Mouse (Mus musculus): ENCODE measurements around the gene Plet1. TPM values are rescaled to one million over a fixed set of nuclear protein-coding genes. Genes with fewer than 3 reads are reported as not detected.

Gene Plet1
- not detected for total RNA-seq (2021)
- long read RNA-seq, experiment 1, result 0 reads
- long read RNA-seq, experiment 2, partial matches to known transcripts, result 0 of 1 reads
- long read RNA-seq, experiment 2, other reads (novel, unspliced or antisense), result 1 of 1 reads

DNA sequence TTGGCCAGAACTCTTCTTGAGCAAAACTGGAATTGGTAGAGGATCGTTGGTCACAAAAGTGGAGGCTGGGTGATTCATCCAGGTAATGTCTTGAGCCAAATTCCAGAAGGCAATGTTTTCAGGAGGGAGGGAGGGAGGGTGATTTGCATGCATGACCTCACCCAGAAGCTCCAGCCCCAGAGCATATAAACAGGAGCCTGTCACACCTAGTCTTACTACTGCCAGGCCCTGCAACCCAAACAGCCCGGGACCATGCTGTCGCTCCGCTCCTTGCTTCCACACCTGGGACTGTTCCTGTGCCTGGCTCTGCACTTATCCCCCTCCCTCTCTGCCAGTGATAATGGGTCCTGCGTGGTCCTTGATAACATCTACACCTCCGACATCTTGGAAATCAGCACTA, at the start of gene Plet1:
Plet1 (plus strand) TSS at position 215 of the 400 bp plus-strand sequence.
- intact Hi-C loops (cut with DNase I; ENCODE audit: low total_unique reads), result no loop called here

DNA sequence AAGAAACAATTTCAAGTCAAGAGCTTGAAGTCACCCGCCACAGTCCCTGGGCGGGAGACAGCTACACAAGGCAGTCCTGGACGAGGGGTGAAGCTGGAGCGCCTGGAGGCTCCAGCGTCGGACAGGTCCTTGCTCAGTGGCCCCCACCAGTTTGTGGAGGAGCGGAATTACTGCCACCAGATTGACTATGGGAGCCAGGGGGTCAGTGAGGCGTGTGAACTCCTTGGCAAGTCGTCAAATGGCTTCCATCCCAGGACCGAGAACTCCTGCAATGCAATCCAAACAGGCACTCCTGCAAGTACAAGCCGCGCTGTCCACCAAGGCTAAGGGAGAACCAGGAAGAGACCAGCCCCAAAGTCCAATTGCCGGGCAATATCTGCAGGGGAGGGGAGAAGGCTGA, 45.3 kb upstream of the Plet1 start:
- intact Hi-C loops (cut with DNase I; ENCODE audit: low total_unique reads), result no loop called here
- peak; percentile 27 for DNase-seq

More for the DNA sequence above, at the start of gene Plet1:
- DNase-seq, result no peak

DNA sequence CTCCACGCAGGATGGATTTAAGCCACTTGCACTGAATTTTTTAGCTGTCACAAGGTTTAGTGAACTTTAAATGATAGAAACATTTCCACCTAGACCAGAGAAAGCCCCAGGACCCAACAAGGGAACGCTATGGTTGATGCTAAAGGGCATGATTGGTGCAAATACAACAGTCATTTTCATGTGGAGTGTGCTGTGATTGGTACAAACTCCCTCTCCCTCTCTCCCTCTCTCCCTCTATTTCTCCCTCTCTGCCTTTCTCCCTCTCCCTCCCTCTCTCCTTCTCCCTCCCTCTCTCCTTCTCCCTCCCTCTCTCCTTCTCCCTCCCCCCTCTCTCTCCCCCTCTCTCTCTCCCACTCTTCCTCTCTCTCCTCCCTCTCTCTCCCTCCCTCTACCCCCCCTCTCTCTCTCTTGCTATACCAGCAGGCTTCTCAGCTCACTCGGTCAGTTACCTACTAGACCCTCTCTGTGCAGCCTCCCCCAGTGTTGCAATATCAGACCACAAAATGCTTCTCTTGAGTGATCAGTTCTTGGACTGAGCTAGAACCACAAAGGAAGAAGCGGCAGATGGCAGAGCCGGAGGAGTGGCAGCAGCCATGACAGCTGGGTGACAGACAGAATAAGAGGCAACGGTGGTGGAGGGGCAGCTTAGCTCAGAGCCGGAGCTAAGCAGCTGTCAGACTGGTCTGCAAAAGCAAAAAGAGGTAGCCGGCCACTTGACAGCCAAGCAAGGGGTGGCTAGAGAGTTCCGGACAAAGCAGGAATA, 42.7 kb upstream of the Plet1 start:
- intact Hi-C loops (cut with DNase I; ENCODE audit: low total_unique reads), result no loop called here
- DNase-seq, result peak; percentile 20

DNA sequence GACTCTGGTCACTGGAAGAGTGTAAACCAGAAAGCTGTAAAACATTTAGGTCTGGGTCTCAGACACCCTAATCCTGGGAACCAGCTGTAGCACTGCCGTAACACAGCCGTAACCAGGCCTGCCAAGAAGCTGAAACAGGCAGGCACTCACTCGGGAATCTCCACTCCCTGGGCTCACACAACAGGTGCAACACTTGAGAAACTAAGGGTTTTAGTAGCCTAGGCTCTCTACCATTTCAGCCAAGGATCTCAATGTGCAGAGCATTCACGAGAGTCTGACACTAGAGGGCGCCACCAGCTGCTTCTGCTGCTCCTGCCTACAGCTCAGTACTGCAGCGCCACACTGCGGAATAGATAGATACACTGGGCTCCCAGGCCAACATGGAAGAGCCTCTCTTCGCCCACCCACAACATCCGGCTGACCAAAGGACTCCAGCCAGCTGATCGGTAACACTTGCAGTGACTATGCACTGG, 42.0 kb upstream of the Plet1 start:
- peak; percentile 90 for DNase-seq
- intact Hi-C loops (cut with DNase I; ENCODE audit: low total_unique reads), result no loop called here

DNA sequence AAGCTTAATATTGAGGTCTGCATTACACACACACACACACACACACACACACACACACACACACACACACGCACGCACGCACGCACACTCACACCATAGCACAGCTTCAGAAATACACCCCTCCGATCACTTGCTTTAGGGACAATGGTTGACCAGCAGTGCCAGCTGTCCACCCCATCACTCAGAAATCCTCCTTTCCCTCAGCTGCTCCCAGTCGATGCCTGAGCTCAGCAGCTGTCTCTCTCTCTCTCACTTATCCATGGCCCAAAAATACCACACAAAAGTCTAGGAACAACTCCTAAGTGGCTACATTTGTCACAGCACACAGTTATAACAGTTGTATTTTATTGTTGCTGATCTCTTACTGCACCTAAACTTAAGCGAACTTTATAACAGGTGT, 36.7 kb upstream of the Plet1 start:
- intact Hi-C loops (cut with DNase I; ENCODE audit: low total_unique reads), result no loop called here
- DNase-seq, result no peak

DNA sequence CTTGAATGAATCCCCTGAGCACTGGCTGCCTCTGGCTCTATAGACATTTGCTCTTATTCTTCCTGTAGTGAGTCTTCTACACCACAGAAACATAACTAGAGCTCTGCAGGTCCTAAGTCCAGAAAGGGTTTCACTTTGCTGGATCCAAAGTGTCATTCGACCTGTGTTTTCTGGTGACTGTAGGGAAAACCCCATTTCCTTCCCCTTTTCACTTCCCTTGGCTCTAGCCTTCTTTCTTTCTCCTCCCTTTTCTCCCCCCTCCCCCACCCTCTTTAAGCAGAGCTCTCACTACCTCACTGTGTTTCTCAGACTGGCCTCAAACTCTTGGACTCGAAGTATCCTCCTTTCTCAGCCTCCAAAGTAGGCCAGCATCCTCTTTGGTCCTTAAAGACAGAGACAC, 34.8 kb upstream of the Plet1 start:
- no peak for DNase-seq
- intact Hi-C loops (cut with DNase I; ENCODE audit: low total_unique reads), result no loop called here

DNA sequence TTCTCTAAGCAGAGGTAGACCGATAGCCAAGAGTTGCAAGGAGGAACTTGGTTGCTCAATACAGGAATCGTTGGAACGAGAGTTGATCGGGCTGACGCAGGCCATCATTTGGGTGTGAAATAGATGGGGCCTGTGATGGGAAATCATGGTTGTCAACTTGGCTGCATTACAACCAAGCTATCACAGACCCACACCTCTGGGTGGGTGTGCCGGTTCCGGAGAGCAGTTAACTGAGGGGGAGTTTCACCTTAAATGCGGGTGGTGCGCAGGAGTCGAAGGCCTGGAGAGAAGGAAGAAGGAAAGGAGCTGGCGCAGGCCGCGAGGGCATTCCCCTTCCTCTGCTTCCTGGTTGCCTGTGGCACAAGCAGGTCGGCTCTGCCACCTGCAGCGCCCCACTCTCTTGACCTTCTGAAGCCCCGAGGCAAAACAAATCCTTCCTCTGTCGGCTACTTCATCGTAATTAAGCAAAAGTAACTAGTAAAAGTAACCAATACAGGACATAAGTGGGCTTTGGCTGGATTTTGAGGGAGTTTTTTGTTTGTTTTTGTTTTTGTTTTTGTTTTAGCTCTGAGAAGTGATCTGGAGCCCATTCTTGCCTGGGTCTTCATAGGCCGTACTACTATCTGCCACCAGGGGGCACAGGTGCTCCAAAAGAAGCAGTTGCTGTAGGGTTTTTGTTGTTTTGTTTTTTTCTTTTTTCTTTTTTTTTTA, 31.7 kb upstream of the Plet1 start:
- intact Hi-C loops (cut with DNase I; ENCODE audit: low total_unique reads), result loop anchor here (5.0 kb wide), 1 partner anchor 65 kb away; the partner anchor contains the start of gene Pts
- DNase-seq, result peak; percentile 71

DNA sequence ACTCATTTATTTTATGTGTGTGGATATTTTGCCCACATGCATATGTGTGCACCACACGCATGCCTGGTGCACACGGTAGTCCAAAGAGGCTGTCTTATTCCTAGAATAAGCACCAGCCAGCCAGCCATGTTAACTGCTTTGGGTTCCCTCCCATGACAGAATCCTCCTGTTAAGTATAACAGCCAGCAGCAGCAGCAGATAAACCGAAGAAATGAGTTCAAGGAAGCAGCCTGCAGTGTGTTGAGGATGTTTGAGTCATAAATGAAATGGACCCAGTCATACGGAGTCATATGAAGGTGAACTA, 31.2 kb upstream of the Plet1 start:
- no peak for DNase-seq
- intact Hi-C loops (cut with DNase I; ENCODE audit: low total_unique reads), result loop anchor here (5.0 kb wide), 1 partner anchor 64 kb away; the partner anchor contains the start of gene Pts

DNA sequence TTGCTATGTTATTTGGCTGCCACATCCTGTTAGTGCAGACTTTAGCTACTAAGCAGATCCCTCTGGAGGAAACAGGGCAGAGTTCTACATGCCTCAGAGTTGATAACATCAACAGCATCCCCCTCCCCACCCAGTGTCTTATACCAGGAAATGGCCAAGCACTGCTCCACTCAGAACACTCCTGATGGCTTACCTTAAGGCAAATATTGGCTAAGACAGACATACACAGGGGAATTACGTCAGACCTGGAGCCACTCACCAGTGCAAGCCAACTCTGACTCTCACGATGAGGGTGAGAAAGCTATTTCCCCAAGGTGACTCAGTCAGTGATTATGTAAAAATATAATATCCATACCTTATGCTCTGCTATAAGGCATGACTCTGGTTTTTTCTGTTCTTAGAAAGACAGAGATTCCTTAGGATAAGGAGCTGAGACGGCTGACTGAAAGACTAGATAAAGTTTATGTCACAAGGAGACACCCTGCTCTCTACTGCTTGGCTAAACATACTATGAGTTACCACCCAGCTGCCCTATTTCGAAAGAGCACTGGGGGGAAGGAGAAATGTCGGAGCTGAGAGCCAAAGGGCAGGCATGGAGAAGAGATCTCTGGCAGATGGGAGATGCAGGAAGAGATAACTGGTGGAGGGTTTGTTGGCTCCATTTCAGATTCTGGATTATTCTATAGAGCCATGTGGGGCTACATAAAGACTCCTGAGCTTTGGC, 23.8 kb upstream of the Plet1 start:
- no peak for DNase-seq
- intact Hi-C loops (cut with DNase I; ENCODE audit: low total_unique reads), result no loop called here

DNA sequence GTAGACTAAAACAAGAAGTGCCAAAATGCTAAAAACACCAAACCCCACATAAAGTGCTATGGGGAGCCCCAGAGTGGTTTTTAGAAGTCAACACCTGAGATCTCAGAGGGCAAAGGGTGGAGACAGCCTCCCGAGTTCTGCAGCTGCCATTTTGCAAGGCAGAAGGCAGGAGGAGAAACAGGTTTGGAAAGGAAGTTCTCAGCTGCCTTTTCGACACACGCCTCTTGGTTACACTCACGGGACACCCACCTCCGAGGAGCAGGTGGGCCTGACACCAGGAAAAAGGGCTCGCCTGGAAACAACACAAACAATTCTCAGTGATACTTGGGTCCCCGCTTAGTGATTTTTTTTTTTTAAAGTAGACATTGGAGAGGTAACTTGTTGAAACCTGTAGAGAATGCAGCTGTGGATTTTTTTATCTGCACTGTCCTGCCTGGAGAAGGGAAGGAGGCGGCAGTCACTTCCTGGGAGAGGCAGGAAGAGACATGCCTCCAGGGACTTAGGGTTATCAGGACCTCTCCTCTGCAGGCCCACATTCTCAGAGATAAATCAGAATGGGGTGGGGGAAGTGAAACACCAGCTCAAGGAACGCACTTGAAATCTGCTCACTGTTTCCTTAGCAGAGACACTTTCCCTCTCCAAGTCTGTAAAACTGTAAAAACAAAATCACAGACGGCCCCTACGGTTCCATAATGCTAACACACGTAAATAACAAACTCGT, 23.0 kb upstream of the Plet1 start:
- no peak for DNase-seq
- intact Hi-C loops (cut with DNase I; ENCODE audit: low total_unique reads), result no loop called here

DNA sequence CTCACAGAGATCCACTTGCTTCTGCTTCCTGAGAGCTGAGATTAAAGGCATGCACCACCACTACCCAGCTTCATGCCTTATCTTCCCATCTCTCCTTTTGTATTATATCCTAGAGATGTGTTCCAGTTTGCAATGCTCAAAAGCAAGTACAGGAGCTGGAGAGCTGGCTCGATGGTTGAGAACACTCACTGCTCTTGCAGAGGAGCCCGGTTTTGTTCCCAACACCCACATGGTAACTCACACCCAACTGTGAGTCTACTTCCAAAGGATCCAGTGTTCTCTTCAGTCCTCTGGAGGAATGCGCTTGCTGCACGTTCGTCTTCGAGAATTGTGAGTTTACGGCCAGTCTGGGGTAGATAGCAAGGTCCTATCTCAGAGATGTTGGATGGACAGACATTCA, 19.0 kb upstream of the Plet1 start:
- no peak for DNase-seq
- intact Hi-C loops (cut with DNase I; ENCODE audit: low total_unique reads), result no loop called here

DNA sequence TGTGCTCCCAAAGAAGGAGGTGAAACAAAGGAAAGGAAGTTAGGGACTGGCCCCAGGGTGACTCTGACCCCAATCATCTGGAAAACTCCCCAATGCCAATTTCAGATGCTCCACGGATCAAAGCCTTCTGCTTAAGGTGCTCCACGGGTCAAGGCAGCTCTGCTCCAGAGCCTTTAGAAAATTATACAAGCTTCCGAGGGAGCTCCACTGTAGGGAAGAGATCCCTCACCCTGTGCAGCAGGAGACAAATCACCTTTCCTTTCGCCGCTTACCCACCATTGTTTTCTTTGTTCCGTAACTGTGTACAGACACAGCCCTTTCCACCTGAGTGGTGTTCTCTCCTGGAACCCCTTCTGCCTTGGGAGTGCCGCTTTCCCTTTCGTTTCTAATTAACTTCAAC, 18.6 kb upstream of the Plet1 start:
- no peak for DNase-seq
- intact Hi-C loops (cut with DNase I; ENCODE audit: low total_unique reads), result no loop called here

DNA sequence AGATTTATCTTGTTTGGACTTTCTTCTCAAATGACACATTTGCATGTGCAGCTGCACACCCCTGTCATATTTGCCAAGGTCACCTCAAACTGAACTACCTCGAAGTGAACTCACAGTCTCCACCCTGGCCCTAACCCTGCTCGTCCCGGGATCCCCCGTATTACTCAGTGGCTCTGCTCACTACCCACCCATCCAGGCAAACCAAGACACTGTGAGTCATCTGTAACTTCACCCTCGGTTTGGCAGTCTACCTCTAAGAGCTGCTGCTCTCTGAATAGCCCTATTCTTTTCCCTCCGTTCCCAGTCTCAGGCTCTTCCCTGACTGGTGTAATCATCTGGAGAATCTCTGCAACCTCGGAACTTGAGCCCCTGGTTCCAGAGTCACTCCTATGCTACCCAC, 17.7 kb upstream of the Plet1 start:
- no peak for DNase-seq
- intact Hi-C loops (cut with DNase I; ENCODE audit: low total_unique reads), result no loop called here

DNA sequence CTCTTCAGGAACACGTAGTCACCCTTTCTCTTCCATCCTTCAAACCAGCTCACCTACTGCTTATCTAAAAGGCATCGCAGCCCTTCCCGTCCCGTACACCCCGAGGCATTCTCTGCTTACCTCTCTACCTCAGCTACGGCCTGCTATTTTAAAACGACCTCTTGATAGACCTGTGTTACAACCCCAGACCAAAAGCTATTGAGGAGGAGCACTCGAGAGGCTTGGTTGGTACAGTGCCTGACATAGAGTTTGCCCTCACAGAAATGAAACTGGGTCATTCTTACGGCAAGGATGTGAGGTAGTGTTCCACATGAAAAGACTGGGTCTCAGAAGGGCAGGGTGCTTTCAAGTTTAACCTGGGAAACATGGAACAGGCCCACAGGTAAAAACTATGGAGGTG, 17.1 kb upstream of the Plet1 start:
- intact Hi-C loops (cut with DNase I; ENCODE audit: low total_unique reads), result no loop called here
- no peak for DNase-seq

DNA sequence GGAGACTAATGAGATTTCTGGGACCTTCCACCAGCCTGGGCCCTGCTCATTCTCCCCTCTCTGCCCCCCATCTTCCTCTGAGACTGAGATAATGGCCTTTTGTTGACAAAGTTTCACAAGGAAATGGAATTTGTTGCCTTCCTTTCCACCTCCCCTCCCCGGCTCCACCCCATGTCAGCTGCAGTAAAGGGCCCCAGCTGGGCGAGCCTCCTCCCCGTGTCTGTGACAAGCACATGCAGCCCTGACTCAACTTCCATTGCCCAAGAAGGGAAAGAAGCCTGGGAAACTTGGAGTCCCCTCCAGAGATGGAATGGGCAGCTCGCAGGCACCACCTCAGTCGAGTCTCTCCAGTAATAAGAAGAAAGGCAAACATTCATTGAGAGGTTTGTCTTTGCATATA, 15.5 kb upstream of the Plet1 start:
- intact Hi-C loops (cut with DNase I; ENCODE audit: low total_unique reads), result no loop called here
- peak; percentile 36 for DNase-seq

DNA sequence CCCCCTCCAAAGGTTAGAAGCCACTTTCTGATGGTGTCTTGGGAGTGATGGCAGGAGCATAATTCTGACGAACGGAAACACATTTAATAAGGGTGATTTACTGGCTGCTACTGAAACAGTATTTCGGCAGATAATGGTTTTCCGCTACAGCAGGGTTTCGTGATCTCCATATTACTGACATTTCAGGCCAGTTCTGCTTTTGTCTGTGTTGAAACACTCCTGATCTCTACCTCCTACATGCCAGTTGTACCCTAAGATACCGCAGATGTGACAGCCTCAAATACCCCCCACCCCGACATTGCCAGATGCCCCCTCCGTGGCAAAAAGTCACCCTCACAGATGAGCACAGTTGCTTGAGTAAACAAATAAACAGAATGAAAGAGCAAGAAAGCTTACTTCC, 14.8 kb upstream of the Plet1 start:
- intact Hi-C loops (cut with DNase I; ENCODE audit: low total_unique reads), result no loop called here
- DNase-seq, result no peak

DNA sequence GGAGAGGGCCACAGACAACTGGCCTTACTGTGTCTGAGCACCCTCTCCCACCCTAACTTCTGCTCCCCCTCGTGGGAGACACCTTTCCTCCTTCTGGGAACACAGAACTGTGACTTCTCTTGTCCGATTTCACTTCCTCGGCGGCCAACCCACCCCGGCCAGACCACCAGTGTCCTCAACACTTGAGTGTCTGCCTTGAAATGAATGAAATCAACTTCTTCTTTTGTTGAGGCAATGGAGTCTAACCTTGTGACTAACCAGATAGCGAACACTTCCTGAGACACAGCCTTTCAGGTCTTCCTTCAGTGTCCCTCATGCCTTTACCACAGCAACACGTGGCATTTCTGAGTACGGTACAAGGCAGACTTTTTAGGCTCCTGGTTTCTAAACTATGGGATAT, 11.6 kb upstream of the Plet1 start:
- intact Hi-C loops (cut with DNase I; ENCODE audit: low total_unique reads), result no loop called here
- DNase-seq, result no peak

DNA sequence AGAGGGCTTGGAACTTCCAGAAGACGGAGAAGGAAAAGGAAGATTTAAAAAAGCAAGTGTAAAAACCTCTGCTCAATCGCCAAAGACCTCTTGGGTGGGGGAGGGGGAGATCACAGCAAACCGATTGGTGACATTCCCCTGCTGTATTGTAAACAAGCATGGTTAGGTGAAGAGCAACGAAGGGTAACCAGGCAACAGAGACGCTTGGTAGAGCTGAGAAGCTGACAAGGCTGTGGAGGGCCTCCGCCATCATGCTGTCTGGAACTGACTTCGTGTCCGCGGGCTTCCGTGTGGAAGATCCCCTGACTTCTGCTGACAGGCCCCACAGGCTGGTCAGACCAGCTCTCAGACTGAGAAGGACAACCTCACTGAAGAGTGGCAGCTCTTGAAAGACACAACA, 8.8 kb upstream of the Plet1 start:
- intact Hi-C loops (cut with DNase I; ENCODE audit: low total_unique reads), result no loop called here
- DNase-seq, result no peak

DNA sequence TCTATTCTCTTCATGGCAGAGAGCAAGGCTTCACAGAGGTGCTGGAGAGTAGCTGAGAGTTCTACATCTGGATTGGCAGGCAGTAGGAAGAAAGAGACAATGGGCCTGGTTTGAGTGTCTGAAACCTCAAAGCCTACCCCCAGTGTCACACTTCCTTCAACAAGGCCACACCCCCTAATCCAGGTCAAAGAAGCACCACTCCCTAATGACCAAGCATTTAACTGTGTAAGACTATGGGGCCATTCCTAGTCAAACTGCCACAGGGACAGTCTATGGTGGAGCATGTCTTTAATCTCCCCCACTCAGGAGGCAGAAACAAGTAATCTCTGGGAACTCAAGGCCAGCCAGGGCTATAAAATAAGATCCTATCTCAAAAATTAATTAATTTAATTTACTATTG, 3.5 kb upstream of the Plet1 start:
- intact Hi-C loops (cut with DNase I; ENCODE audit: low total_unique reads), result no loop called here

DNA sequence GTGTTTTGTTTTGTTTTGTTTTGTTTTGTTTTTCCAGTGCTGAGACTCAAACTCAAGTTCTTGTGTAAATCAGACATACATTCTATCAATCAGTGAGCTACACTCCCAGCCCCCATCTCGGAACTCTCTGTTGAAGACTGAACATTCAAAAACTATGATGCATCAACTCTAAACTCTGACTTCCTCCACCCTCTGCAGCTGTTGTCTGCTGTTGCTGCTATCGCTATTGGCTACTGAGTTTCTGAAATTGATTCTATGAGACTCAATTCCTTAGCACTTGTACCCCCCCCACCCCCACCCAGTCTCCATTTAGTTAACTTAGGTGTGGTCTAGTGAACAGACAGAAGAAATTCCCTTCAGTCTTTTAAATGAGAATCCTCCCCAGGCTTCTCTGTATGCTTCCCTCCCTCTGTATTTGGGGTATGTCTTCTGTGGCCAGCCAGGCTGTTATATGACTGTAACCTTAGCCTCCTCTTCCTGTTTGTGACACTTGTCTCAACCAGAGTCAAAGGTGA, 2.7 kb upstream of the Plet1 start:
- intact Hi-C loops (cut with DNase I; ENCODE audit: low total_unique reads), result no loop called here
- DNase-seq, result no peak

More for the DNA sequence above, 3.5 kb upstream of the Plet1 start:
- DNase-seq, result no peak

Data from gastrocnemius, postnatal 14 days (tissue).